Mouse (Mus musculus): ENCODE measurements around the gene Washc2. TPM values are rescaled to one million over a fixed set of nuclear protein-coding genes. Genes with fewer than 3 reads are reported as not detected.
"Not testable (repeated sequence)": the region's sequence is repeated elsewhere in the genome, so short reads cannot be mapped to it uniquely, and the experiment has no call there.

The Washc2 gene
- polyA plus RNA-seq, 1 experiment from 2014 or later, result 13.2 TPM

DNA sequence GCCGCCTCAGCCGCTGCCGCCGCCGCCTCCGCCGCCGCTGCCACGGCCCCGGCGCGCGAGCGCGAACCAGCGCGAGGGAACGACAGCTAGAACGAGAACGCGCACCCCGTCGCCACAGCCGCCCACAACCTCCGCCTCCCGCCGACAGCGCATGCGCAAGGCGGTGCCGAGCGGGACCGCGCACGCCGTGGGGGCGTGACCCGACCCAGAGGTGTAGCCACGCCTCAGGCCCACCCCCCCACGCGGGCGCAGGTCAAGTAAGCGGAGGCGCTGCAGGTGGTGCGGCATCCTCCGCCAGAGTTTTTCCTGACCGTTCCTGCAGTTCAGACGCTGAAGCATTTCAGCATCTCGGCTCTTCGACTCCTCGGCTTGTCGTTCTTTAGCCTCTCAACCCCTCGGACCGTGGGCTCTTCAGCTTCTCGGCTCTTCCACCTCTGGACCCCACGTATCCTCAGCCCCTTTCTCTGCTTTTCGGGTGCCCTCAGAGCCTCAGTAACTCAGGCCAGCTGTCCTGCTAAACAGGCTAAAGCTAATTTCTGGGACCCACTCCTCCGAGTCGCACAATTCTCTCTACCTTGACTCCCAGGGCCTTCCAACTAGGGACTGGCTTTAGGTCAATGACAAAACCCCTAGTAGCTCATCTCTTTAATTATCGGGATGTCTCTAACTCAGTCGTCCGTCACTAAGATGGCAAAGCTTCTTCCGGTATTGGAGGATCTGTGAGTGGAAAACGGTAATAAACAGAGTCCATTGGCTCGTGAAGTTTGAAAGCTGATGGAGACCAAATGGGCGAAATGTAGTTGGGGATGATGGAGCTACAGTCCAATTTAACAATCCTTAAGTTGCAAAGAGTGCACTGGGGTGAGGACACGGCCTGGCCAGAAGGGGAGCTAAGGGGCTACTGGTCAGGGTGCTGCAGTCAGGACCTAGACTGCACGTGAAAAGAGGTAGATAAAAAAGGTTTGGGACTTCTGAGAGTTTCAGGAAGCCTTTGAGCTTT, 14.1 kb upstream of the Washc2 start, which contains the start of gene Tmcc1:
Gene Tmcc1 (minus strand): TSS at position 93 of the 1,000 bp plus-strand sequence.
- Histone ChIP-seq H3K9ac (ENCODE audit: low read depth, low read length) (peak within 1 kb of the TSS; percentile 82), H3K27me3 (ENCODE audit: control insufficient read depth, insufficient read depth, low read depth, low read length) (no peaks in the 10 kb centered on the region), H3K36me3 (ENCODE audit: control insufficient read depth, insufficient read depth) (no peaks in the 10 kb centered on the region), H3K4me2 (ENCODE audit: low read depth, low read length) (peak within 1 kb of the TSS; percentile 99), H3K27ac (ENCODE audit: low read length) (peak within 1 kb of the TSS; percentile 69), H3K4me3 (ENCODE audit: low read depth, low read length) (peak within 1 kb of the TSS; percentile 77), H3K9me3 (replicated peaks; ENCODE audit: control insufficient read depth, low read length) (no peaks in the 10 kb centered on the region), H3K4me1 (ENCODE audit: control insufficient read depth, low read depth, low read length) (peaks cover 18% of the 10 kb centered on the region)
- ATAC-seq (ENCODE audit: low read depth), result peak; percentile 95
- under 1% methylated on average over 58 of the region's 68 CpGs for WGBS (ENCODE audit: insufficient replicate concordance)

DNA sequence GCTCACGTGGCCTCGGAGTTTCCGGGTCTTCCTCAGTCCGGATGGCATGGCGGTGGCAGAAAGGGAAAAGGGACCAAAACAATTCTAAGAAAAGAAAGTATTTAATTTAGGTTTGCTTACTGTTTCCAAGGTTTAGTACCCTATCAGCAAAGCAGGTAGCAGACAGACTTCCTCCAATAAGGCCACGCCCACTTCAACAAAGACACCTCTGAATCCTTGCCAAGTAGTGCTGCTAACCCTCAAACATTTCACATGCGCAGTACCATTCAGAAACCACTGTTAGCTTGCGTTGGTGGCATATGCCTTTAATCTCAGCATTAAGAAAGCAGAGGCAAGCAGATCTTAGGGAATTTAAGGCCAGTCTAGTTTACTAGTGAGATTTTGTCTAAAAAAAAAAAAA, 12.0 kb upstream of the Washc2 start:
- Histone ChIP-seq H3K9ac (ENCODE audit: low read depth, low read length) (no peak overlapping the region), H3K9me3 (replicated peaks; ENCODE audit: control insufficient read depth, low read length) (no peaks in the 10 kb centered on the region), H3K27me3 (ENCODE audit: control insufficient read depth, insufficient read depth, low read depth, low read length) (no peaks in the 10 kb centered on the region), H3K4me1 (ENCODE audit: control insufficient read depth, low read depth, low read length) (peaks cover 18% of the 10 kb centered on the region), H3K4me3 (ENCODE audit: low read depth, low read length) (no peak overlapping the region), H3K36me3 (ENCODE audit: control insufficient read depth, insufficient read depth) (no peaks in the 10 kb centered on the region), H3K4me2 (ENCODE audit: low read depth, low read length) (no peak overlapping the region), H3K27ac (ENCODE audit: low read length) (no peak overlapping the region)
- WGBS (ENCODE audit: insufficient replicate concordance), result 68% methylated on average over 8 of the region's 8 CpGs
- ATAC-seq (ENCODE audit: low read depth), result no peak

DNA sequence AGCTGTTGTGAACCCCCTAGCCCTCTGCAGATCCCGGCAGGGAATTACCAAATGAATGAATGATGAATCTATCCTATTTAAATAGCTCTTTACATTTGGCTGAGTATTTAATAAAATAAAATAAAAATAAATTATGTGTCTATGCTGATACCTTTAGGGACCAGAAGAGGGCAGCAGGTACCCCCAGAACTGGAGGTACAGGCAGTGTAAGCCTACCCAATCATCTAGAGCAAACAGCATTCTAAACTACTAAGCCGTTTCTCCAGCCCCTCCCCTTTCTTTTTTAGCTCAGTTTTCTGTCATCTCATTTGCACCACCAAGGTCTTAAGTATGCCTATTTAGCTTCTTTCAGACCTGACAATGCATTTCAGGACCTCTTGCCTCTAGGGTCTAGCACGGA, 9.7 kb upstream of the Washc2 start:
- 27% methylated on average over 3 of the region's 3 CpGs for WGBS (ENCODE audit: insufficient replicate concordance)
- Histone ChIP-seq H3K4me1 (ENCODE audit: control insufficient read depth, low read depth, low read length) (peaks cover 10% of the 10 kb centered on the region), H3K4me3 (ENCODE audit: low read depth, low read length) (no peak overlapping the region), H3K9ac (ENCODE audit: low read depth, low read length) (no peak overlapping the region), H3K9me3 (replicated peaks; ENCODE audit: control insufficient read depth, low read length) (no peaks in the 10 kb centered on the region), H3K36me3 (ENCODE audit: control insufficient read depth, insufficient read depth) (no peaks in the 10 kb centered on the region), H3K27me3 (ENCODE audit: control insufficient read depth, insufficient read depth, low read depth, low read length) (no peaks in the 10 kb centered on the region), H3K27ac (ENCODE audit: low read length) (no peak overlapping the region), H3K4me2 (ENCODE audit: low read depth, low read length) (no peak overlapping the region)
- no peak for ATAC-seq (ENCODE audit: low read depth)

DNA sequence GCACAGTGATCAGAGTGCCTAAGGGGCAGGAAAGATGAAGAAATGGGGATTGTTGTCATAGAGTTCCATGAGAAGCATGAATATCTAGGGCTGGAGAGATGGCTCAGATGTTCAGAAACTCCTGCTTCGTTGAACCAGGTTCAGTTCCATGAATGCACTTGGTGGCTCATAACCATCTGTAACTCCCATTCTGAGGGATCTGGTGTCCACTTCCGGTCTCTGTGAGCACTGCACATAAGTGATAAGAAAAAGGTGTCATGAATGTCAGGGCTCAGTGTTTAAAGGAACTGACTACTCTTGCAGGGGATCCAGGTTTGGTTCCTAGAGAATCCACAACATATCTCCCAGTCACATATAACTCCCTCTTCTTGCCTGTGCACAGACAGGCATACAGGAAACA, 8.2 kb upstream of the Washc2 start:
- H3K4me1 ChIP-seq (ENCODE audit: control insufficient read depth, low read depth, low read length), result peaks cover 2% of the 10 kb centered on the region; the same call in 1 of the 2 replicates
- WGBS (ENCODE audit: insufficient replicate concordance), result 34% methylated on average over 2 of the region's 2 CpGs
- no peak overlapping the region for H3K4me3 ChIP-seq (ENCODE audit: low read depth, low read length)
- no peak for ATAC-seq (ENCODE audit: low read depth)
- H3K27ac ChIP-seq (ENCODE audit: low read length), result no peak overlapping the region
- no peak overlapping the region for H3K4me2 ChIP-seq (ENCODE audit: low read depth, low read length)
- H3K36me3 ChIP-seq (ENCODE audit: control insufficient read depth, insufficient read depth), result no peaks in the 10 kb centered on the region
- no peak overlapping the region for H3K9ac ChIP-seq (ENCODE audit: low read depth, low read length)
- H3K9me3 ChIP-seq (replicated peaks; ENCODE audit: control insufficient read depth, low read length), result no peaks in the 10 kb centered on the region
- H3K27me3 ChIP-seq (ENCODE audit: control insufficient read depth, insufficient read depth, low read depth, low read length), result no peaks in the 10 kb centered on the region

DNA sequence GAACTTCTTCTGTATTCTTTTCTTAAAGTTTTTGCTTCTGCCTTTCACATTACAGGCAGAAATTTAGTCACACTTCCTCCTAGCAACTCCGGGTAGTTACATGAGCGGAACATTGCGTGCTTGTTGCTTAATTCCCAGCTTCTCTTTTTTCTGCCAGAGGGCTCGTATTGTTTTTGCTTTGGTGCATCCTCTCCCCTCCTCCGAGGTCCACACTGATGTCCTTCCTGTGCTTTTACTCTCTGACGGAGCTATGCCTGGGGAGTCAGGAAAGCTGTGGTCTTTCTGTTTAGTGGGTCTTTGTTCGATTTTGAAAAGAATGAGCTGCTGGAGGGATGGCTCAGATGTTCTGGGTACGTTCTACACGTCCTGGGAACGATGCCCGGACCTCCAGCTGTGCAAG, 19.9 kb downstream of the Washc2 start:
- no peak overlapping the region for H3K4me3 ChIP-seq (ENCODE audit: low read depth, low read length)
- H3K27me3 ChIP-seq (ENCODE audit: control insufficient read depth, insufficient read depth, low read depth, low read length), result no peaks in the 10 kb centered on the region
- peak; percentile 24; the same call in 1 of the 2 replicates for ATAC-seq (ENCODE audit: low read depth)
- H3K4me2 ChIP-seq (ENCODE audit: low read depth, low read length), result no peak overlapping the region
- H3K9me3 ChIP-seq (replicated peaks; ENCODE audit: control insufficient read depth, low read length), result no peaks in the 10 kb centered on the region
- H3K4me1 ChIP-seq (ENCODE audit: control insufficient read depth, low read depth, low read length), result no peaks in the 10 kb centered on the region
- H3K9ac ChIP-seq (ENCODE audit: low read depth, low read length), result no peak overlapping the region
- peak overlapping the region; percentile 49 for H3K27ac ChIP-seq (ENCODE audit: low read length)
- WGBS (ENCODE audit: insufficient replicate concordance), result 46% methylated on average over 11 of the region's 11 CpGs
- peaks cover 6% of the 10 kb centered on the region for H3K36me3 ChIP-seq (ENCODE audit: control insufficient read depth, insufficient read depth)

DNA sequence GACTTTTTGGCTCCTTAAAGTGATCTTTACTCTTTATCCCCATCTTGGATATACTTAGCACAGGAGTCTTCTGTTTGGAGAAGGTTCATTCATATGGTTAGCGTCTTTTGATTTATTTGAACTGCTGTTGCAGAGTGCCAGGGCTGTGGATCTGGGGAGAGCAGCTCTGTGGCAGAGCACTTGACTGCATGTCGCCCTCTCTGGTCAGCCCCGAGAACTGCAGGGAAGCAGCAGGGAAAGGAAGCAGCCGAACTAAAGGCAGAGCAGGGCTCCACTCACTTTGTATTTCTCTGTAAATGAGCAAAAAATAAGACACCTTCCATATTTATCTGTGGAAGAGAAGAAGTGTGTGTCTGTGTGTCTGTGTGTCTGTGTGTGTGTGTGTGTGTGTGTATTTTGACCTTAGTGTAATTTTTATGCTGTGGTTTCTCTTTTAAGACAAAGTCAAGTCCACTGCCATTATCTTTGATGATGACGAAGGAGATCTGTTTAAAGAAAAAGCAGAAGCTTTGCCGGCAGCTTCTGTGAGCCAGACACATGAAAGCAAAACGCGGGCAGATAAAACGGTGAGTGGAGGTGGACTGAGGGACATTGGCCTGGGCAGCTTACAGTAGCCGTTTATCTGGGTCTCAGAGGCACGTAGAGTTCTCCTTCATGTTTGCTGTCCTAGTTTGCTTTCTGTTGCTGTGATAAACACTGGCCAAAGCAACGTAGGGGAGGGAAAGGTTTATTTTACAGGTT, 21.1 kb downstream of the Washc2 start:
- Histone ChIP-seq H3K9me3 (replicated peaks; ENCODE audit: control insufficient read depth, low read length) (no peaks in the 10 kb centered on the region), H3K4me1 (ENCODE audit: control insufficient read depth, low read depth, low read length) (no peaks in the 10 kb centered on the region), H3K4me2 (ENCODE audit: low read depth, low read length) (peak overlapping the region; percentile 10; the same call in 1 of the 2 replicates), H3K36me3 (ENCODE audit: control insufficient read depth, insufficient read depth) (peaks cover 4% of the 10 kb centered on the region), H3K4me3 (ENCODE audit: low read depth, low read length) (no peak overlapping the region), H3K27me3 (ENCODE audit: control insufficient read depth, insufficient read depth, low read depth, low read length) (no peaks in the 10 kb centered on the region), H3K27ac (ENCODE audit: low read length) (no peak overlapping the region), H3K9ac (ENCODE audit: low read depth, low read length) (no peak overlapping the region)
- WGBS (ENCODE audit: insufficient replicate concordance), result 43% methylated on average over 12 of the region's 12 CpGs
- ATAC-seq (ENCODE audit: low read depth), result peak; percentile 45; the same call in 1 of the 2 replicates

DNA sequence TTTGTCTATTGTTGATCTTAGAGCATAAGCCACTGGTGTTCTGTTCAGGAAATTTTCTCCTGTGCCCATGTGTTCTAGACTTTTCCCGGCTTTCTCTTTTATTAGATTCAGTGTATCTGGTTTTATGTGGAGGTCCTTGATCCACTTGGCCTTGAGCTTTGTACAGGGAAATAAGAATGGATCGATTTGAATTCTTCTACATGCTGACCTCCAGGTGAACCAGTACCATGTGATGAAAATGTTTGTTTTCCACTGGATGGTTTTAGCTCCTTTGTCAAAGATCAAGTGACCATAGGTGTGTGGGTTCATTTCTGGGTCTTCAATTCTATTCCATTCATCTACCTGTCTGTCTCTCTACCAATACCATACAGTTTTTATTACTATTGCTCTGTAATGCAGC, 27.0 kb downstream of the Washc2 start:
- ATAC-seq (ENCODE audit: low read depth); H3K9me3 ChIP-seq (replicated peaks; ENCODE audit: control insufficient read depth, low read length); H3K27me3 ChIP-seq (ENCODE audit: control insufficient read depth, insufficient read depth, low read depth, low read length); H3K4me2 ChIP-seq (ENCODE audit: low read depth, low read length); H3K4me3 ChIP-seq (ENCODE audit: low read depth, low read length); H3K9ac ChIP-seq (ENCODE audit: low read depth, low read length); H3K4me1 ChIP-seq (ENCODE audit: control insufficient read depth, low read depth, low read length); H3K27ac ChIP-seq (ENCODE audit: low read length): not testable (repeated sequence)
- peaks cover 11% of the 10 kb centered on the region for H3K36me3 ChIP-seq (ENCODE audit: control insufficient read depth, insufficient read depth)
- WGBS (ENCODE audit: insufficient replicate concordance), result 72% methylated on average over 2 of the region's 2 CpGs

DNA sequence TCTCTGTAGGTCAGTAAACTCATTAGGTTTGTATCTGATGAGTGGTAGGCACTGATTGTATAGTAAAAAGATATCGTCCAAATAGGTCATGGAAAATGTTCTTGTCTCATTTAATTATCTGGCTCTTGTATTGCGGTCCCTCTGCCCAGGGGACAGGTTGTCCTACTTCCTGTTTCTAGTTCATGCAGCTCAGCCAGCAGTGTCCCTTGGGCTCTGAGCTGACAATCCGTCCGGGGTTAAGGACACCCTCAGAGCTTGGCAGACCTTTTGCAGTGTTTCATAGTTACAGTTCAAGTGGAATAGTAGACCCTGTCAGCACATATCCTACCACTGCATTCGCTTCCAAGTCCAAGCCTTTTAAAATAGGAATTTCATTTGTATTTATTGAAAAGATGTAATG, 27.5 kb downstream of the Washc2 start:
- Histone ChIP-seq H3K27ac (ENCODE audit: low read length) (no peak overlapping the region), H3K9ac (ENCODE audit: low read depth, low read length) (no peak overlapping the region), H3K9me3 (replicated peaks; ENCODE audit: control insufficient read depth, low read length) (no peaks in the 10 kb centered on the region), H3K4me2 (ENCODE audit: low read depth, low read length) (no peak overlapping the region), H3K27me3 (ENCODE audit: control insufficient read depth, insufficient read depth, low read depth, low read length) (no peaks in the 10 kb centered on the region), H3K36me3 (ENCODE audit: control insufficient read depth, insufficient read depth) (peaks cover 11% of the 10 kb centered on the region), H3K4me3 (ENCODE audit: low read depth, low read length) (no peak overlapping the region), H3K4me1 (ENCODE audit: control insufficient read depth, low read depth, low read length) (no peaks in the 10 kb centered on the region)
- 75% methylated on average over 5 of the region's 5 CpGs for WGBS (ENCODE audit: insufficient replicate concordance)
- no peak for ATAC-seq (ENCODE audit: low read depth)
